Mouse (Mus musculus) adipocyte (in vitro differentiated cells): ENCODE measurements around the gene Atf3.
"Not testable (repeated sequence)": the region's sequence is repeated elsewhere in the genome, so short reads cannot be mapped to it uniquely, and the experiment has no call there.

ENCODE experiments used
- DNase-seq: peaks from one replicate; pipeline ENCODE4 v3.0.0-alpha.2; 2016; ENCODE audit warnings: low spot score

The Atf3 gene

DNA sequence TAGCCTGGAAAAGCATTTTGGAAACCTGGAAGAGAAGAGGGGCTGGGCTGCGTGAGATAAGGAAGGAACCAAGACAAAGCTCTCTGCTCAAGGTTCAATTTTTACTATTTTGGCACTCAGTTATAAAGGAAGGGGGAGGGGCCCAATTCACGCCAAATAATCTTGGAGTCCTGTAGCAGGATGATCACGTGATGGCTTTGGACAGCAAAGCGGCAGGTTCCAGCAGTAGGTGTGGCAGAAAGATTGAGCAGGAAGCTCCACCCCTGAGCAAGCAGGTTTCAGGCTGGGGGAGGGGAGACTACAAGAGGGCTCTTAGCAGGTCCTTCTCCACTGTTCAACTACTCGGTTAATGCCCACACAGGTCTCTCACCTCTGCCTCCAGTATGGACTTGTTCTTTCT, 68.3 kb downstream of the Atf3 start:
- DNase-seq = not testable (repeated sequence)

DNA sequence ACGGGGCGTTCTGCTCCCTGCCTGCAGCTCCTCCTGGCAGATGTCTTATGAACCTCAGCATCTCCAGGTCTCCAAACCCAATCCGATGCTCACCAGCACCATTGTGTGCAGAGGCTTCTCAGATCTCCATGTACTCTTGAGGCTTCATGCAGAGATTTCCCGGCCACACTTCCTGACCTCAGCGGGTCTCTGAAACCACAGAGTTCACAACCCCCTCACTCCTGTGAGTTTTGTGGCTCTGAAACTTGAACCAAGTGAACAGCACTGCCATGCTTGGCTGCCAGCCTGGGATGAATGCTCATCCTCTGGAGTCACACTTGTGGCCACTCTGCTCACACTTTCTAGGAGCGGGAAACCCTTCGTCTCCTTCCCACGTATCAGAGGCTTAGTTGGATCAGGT, 76.9 kb downstream of the Atf3 start:
- DNase-seq = no peak

DNA sequence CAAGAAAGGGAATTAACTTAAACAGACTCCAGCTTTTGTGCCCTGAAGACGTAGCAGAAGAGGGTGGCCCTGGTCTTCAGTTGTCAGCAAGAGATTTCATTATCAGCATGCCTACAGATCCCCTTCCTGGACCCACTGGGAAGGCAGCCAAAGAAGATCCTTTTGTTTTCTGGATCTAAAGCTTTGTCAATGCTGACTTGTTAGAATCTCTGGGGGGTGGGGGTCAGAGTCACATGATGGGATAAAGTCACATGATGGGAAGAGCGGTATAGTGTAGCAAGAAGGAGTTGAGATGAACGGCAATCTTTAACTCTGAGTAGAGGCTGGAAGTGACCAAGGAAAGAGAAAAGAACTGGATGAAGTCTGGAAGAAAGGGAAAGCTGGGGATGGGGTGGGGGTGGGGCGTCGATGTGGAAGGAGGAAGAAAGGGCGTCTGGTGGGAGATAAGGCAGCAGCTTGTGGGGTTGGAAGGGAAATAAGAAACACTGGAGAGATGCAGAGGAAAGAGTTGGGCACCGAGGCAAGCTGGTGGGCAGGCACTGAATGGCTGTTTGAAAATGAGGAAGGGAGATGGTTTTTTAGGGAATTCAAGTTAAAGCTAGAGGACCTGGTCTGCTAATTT, 78.9 kb downstream of the Atf3 start:
- DNase-seq = no peak

DNA sequence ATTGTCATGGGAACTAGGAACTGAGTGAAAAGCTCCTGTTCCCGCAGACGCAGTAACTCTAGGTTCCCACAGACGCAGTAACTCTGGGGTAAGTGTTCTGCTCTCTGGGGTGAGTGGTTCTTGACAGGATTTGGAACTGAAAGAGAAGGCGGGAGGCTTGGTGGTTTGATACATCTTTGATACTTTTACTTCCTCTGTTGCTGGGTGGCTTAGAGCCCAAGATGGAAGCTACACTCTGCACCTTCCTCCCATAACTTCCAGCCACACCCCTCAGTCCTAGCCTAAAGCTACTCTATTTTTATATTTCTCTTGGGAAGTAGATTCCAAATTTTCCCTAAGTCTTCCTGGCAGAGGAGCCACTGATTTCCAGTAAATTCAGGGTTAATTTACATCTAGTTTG, 79.4 kb downstream of the Atf3 start:
- DNase-seq = no peak

DNA sequence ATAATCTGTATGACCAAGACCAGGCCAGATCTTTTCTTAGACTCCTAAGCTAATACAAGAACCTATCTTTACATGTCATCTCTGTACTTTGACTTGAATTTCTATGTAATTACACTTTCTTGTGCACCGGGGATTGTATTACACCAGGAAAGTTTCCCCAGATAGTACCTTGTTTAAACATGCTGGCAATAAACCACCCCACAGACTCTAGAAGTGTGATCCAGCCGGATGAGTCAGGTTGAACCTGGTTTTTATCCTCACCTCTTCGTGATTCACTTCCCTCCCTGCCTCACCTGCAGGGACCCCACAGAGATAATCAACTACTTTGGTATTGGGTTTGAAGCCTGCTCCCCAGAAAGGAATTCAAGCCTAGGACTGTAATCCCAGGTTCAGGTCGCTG, 82.4 kb downstream of the Atf3 start:
- DNase-seq = no peak

DNA sequence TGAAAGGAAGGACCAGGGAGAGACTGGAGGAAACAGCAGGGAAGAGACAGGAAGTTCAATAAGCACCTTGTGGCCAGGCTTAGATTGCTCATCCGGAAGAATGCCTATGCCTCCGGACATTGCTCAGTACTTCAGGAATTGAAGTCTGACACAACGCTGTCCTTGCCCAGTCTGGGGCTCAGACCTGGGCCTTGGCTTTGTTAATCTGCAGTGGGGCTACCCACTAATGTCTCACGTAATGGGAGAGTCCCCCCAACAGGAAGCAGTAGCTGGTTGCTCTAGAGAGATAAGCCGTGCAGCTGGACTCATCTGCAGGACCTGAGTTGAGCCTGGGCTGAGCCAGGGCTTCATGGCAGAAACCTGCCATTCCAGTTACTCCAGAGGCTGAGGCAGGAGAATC, 84.9 kb downstream of the Atf3 start:
- DNase-seq = no peak

DNA sequence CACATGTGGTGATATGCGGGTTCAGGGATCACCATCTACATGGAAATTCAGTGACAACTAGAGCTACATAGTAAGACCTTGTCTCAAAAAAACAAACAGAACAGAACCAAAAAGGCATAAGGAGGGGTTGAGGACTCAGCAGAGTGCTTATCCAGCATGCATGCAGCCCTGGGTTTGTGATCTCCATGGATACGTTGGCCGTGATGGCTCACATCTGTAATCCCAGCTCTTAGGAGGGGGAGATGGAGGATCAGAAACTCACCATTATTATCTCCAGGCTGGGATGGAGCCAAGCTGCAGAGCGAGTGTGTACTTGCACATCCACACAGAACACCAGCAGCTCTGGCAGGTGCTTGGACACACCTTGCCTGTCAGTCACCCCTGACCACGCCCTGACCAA, 85.6 kb downstream of the Atf3 start:
- no peak for DNase-seq

DNA sequence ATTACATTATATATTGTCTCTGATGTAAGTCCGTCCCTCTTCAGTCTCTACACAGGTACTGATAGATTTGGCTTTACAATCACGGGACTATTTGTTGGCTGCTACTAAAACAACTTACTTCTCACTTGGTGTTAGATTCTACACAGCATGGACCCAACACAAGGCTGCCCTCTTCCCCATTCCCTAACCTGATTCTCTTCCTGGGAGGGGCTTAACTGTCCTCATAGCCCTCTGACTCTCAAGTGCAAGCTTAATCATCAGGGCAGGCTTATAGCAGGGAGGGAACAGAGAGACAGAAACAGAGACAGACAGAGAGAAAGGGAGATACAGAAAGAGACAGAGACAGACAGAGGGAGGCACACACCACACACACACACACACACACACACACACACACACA, 86.1 kb downstream of the Atf3 start:
- no peak for DNase-seq

DNA sequence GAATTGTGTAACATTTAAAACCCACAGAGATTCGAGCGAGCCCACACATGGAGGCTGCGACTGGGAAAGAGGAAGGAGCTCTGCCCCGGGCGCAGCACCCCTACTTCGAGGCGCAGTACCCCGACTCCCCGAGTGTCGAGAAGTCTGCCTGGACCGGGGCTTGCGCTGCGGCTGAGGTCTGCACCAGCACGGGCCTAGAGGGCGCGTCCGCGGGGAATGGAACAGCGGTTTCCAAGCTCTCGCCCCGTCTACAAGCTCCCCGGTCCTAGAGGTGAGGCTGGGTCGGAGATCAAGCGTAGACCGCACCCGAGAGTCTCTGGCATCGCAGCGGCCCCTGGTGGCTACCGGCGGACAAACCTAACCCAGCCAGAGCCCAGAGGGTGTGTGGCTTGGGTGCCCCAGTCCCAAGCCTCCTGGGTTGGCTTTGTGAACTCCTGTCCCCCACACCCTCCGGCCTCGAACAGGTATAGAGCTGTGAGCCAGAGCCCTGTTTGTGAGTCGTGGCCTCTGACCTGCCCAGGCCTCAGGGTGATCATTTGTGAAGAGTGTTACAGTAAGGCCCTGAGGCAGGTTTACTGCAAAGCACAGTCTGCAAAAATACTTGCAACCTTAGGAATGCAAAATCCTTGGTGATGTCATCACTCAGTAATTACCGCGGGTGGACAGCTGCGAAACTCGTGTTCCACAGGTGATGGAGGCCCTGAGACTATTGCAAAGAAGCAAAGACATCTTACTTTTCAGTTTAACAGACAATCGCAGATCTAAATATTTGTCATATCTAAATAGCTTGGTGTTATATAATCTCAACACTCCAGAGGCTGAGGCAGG, 91.8 kb downstream of the Atf3 start:
- no peak for DNase-seq

DNA sequence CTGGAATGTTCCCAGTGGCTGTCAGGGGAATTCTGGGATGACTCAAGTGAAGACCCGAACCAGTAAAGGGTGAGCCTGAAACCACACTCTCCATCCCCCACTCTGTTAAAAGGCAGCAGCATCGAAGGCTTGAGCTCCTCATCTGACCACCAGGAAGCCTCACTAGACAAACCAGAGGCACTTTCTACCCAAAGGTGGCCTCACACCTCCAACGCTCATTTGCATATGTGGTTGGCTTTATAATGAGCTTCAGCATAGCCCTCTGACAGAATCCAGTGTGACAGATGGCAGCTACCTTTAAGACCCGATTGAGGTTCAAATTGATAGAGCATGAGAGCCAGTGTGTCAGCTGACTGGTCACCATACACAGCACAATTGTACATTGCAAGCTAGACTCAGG, 93.6 kb downstream of the Atf3 start:
- DNase-seq = no peak

DNA sequence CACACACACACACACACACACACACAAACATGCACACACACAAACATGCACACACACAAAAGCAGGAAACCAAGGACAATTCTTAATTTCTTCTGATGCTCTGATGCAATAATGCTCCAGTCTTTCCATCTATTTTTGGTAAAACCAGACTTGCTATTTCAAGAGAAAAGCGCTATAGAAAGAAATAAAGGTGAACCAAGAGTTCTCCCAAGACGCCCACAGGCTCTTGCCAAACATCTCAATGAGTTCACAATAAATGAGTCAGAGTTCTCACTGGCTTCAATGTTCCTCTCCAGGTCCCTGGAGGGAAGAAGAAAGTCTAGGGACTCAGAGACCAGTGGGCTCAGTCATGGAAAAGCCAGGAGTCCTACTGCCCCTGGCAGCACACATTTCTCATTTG, 94.1 kb downstream of the Atf3 start:
- DNase-seq = peak; percentile 62

DNA sequence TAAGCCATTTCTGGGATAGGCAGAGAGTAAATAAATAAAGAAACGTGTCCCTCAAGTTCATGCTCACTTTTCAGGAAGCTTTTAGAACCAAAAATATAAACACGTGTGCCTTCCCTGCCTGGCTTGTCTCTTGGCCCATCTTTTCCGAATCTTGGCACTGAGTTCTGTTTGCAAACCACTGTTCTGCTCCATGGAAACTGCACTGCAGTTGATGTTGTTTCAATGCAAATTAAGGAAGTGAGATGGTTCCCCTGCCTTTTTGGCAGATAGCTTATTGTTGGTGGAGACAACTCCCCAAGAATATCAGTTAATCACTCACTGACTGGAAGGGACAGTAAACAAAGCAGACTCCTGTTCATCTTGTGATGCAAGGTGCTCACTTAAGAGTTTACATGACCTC, 95.1 kb downstream of the Atf3 start:
- DNase-seq = peak; percentile 42
